Mouse (Mus musculus) Patski (cell line): ENCODE data around the gene Dstyk. TPM values are rescaled to one million over a fixed set of nuclear protein-coding genes. Genes with fewer than 3 reads are reported as not detected.

Experiments used
- ATAC-seq: fragments of 100-300 bp; one replicate; pipeline ENCODE4 v1.8.0; 2021
- CTCF ChIA-PET: fragments of 350-600 bp; sonication (Branson Sonifier 250); formaldehyde crosslinking; loops from one replicate; lab custom pipeline; 2022; ENCODE audit warnings: inconsistent platforms; lab: Charles Lee
- POLR2A ChIA-PET: fragments of 350-600 bp; sonication (Branson Sonifier 250); formaldehyde crosslinking; loops from one replicate; lab custom pipeline; 2022; ENCODE audit warnings: antibody characterized with exemption, inconsistent platforms; lab: Charles Lee
- DNase-seq: peaks from one replicate; pipeline ENCODE4 v3.0.0-alpha.2; 2011; ENCODE audit warnings: low read depth, low spot score
- H3K27me3 ChIP-seq: fragments of 371-371 bp; one replicate; pipeline ENCODE4 v1.5.1; 2021
- CTCF ChIP-seq: fragments of 100-300 bp; IDR thresholded peaks from one replicate; pipeline ENCODE4 v1.5.1; 2021
- in situ Hi-C: fragments of 300-500 bp; cut with MboI; formaldehyde crosslinking; loops from 3 replicates; pipeline ENCODE4 v1.11.1; 2018; ENCODE audit warnings: low pct_unique_long_range_greater_than_20kb, mixed read lengths
- polyA plus RNA-seq: library from polyadenylated mRNA; unstranded; gene quantifications from one replicate; pipeline ENCODE4 v1.2.3, GENCODE M21; 2021

Dstyk gene
- polyA plus RNA-seq, 1 experiment from 2014 or later: 26.8 TPM

GRCm38 (mm10) chr1:132375256-132375655 is 42.1 kb upstream of the Dstyk start:
- in situ Hi-C loops: no loop called here
- CTCF ChIA-PET: interaction anchor here (1.7 kb wide), 1 partner anchor 44 kb away, joined by 4 read pairs; no protein-coding TSS in a partner anchor
- TF ChIP-seq CTCF: no peak
- DNase-seq: no peak
- POLR2A ChIA-PET: no interaction called here
- no peaks in the 10 kb centered on the region for H3K27me3 ChIP-seq
- no peak for ATAC-seq

- in situ Hi-C loops: no loop called here
- TF ChIP-seq CTCF: no peak
- ATAC-seq (no peak), DNase-seq (no peak)
- CTCF ChIA-PET: no interaction called here
- POLR2A ChIA-PET: no interaction called here
- H3K27me3 ChIP-seq: no peaks in the 10 kb centered on the region
Measured at GRCm38 (mm10) chr1:132376211-132377054, 40.9 kb upstream of the Dstyk start.

- ATAC-seq (no peak), DNase-seq (no peak)
- CTCF ChIA-PET: no interaction called here
Measured at GRCm38 (mm10) chr1:132377055-132377365, 40.3 kb upstream of the Dstyk start.

GRCm38 (mm10) chr1:132377811-132378210 is 39.5 kb upstream of the Dstyk start:
- TF ChIP-seq CTCF: no peak
- in situ Hi-C loops: no loop called here
- ChIA-PET POLR2A (no interaction called here), CTCF (interaction anchor here (1.0 to 1.7 kb wide), 2 partner anchors 13 to 65 kb away, joined by 3 to 4 read pairs; partner anchors contain the start of gene Tmcc2)
- no peak for DNase-seq
- no peaks in the 10 kb centered on the region for H3K27me3 ChIP-seq
- ATAC-seq: no peak

More at GRCm38 (mm10) chr1:132377055-132377365, 40.3 kb upstream of the Dstyk start:
- H3K27me3 ChIP-seq: no peaks in the 10 kb centered on the region
- no peak for TF ChIP-seq CTCF
- POLR2A ChIA-PET: no interaction called here
- in situ Hi-C loops: no loop called here

GRCm38 (mm10) chr1:132380550-132381100 is 36.7 kb upstream of the Dstyk start:
- CTCF ChIA-PET: no interaction called here

GRCm38 (mm10) chr1:132381929-132382328 is 35.4 kb upstream of the Dstyk start:
- in situ Hi-C loops: no loop called here
- ChIA-PET CTCF (interaction anchor here (1.3 kb wide), 1 partner anchor 12 kb away, joined by 3 read pairs; no protein-coding TSS in a partner anchor), POLR2A (interaction anchor here (1.1 kb wide), 1 partner anchor 8 kb away, joined by 4 read pairs; no protein-coding TSS in a partner anchor)
- DNase-seq (no peak), ATAC-seq (no peak)
- TF ChIP-seq CTCF: no peak
- no peaks in the 10 kb centered on the region for H3K27me3 ChIP-seq

More at GRCm38 (mm10) chr1:132380550-132381100, 36.7 kb upstream of the Dstyk start:
- ATAC-seq: no peak
- POLR2A ChIA-PET: no interaction called here
- no peak for DNase-seq
- in situ Hi-C loops: no loop called here
- H3K27me3 ChIP-seq: no peaks in the 10 kb centered on the region
- no peak for TF ChIP-seq CTCF

GRCm38 (mm10) chr1:132384001-132384554 is 33.3 kb upstream of the Dstyk start:
- ATAC-seq (no peak), DNase-seq (no peak)
- CTCF ChIA-PET: interaction anchor here (1.0 kb wide), 1 partner anchor 136 kb away, joined by 3 read pairs; no protein-coding TSS in a partner anchor
- POLR2A ChIA-PET: no interaction called here
- H3K27me3 ChIP-seq: no peaks in the 10 kb centered on the region
- in situ Hi-C loops: no loop called here
- TF ChIP-seq CTCF: no peak

- DNase-seq (no peak), ATAC-seq (peak; percentile 12)
- ChIA-PET POLR2A (interaction anchor here (0.9 kb wide), 1 partner anchor 32 kb away, joined by 5 read pairs; the partner anchor contains the start of gene Dstyk), CTCF (interaction anchor here (1.6 kb wide), 1 partner anchor 11 kb away, joined by 4 read pairs; no protein-coding TSS in a partner anchor)
- no peaks in the 10 kb centered on the region for H3K27me3 ChIP-seq
- in situ Hi-C loops: no loop called here
- no peak for TF ChIP-seq CTCF
Measured at GRCm38 (mm10) chr1:132385266-132385665, 32.1 kb upstream of the Dstyk start.

GRCm38 (mm10) chr1:132385711-132386110 is 31.6 kb upstream of the Dstyk start:
- no peak for TF ChIP-seq CTCF
- CTCF ChIA-PET: interaction anchor here (1.6 kb wide), 1 partner anchor 11 kb away, joined by 4 read pairs; no protein-coding TSS in a partner anchor
- no peaks in the 10 kb centered on the region for H3K27me3 ChIP-seq
- POLR2A ChIA-PET: interaction anchor here (0.9 kb wide), 1 partner anchor 32 kb away, joined by 5 read pairs; the partner anchor contains the start of gene Dstyk
- ATAC-seq (no peak), DNase-seq (no peak)
- in situ Hi-C loops: no loop called here

- in situ Hi-C loops: no loop called here
- ATAC-seq: no peak
- POLR2A ChIA-PET: no interaction called here
- CTCF ChIA-PET: no interaction called here
- no peak for DNase-seq
- H3K27me3 ChIP-seq: no peaks in the 10 kb centered on the region
- TF ChIP-seq CTCF: no peak
Measured at GRCm38 (mm10) chr1:132386266-132386665, 31.1 kb upstream of the Dstyk start.
